Mouse (Mus musculus): ENCODE measurements around the gene Ovol1.

Ovol1 gene

GRCm38 (mm10) chr19:5560457-5561041 lies at the start of gene Ovol1:
Ovol1 (minus strand) TSS chr19:5560646.
- no peak for DNase-seq

- DNase-seq, result peak; percentile 94
Measured at GRCm38 (mm10) chr19:5609547-5610404, 49.3 kb upstream of the Ovol1 start, which contains the start of gene Kat5. Kat5 (minus strand) TSS chr19:5610237.

- no peak for DNase-seq
Measured at GRCm38 (mm10) chr19:5609171-5609546, 48.7 kb upstream of the Ovol1 start.

DNA sequence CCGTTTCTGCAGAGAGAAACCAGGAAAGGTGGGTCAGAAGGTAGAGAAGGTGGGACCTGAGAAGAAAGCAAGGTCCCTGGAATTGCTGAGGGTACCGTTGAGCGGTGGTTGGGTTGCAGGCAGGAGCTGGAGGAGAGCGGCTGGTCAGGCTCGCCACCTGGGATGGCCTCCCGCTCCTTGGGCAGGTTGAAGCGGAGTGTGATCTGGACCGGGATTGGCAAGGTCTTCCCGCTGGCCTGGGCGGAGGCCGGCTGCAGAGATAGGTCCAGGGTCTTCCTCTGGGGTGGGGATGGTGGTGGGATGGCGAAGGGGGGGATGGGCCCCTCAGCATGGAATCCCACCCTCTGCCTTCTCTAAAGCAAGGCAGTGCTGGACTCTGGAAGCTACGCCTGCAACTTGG lies 48.3 kb upstream of the Ovol1 start:
- peak; percentile 12 for DNase-seq

DNA sequence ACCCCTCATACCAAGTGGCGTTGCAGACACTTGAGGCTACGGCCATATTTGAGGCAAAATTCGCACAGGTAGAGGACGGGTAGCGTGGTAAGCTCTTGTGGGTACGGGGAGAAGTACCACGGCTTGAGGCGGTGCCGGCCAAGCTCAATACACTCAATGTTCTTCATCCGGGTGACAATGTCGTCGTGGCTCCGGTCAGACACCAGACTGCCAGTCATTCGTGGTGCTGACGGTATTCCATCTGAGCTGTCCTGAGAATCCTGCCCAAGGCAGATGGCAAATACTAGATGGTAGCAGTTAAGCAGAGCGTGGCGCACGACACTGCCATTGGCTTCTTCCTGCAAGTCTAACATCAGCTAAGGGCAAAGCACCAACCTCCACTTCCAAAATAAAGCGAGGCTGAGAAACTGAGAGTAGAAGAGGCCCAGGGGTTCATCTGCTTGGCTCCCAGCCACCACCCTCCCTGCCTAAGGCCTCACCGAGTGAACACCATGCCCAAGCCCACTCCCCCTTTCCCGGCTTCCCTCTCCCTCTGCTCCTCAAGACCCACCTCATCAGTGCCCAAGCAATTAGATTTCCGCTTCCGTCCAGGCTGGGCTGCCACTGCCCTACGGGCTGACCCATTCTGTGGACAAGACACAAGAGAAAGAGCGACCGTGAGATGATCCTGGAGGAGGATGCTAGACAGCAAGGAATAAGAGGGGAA lies 47.4 kb upstream of the Ovol1 start:
- no peak for DNase-seq

- DNase-seq, result no peak
Measured at GRCm38 (mm10) chr19:5606196-5606595, 45.8 kb upstream of the Ovol1 start.

GRCm38 (mm10) chr19:5605126-5605525 lies 44.7 kb upstream of the Ovol1 start:
- no peak for DNase-seq

DNA sequence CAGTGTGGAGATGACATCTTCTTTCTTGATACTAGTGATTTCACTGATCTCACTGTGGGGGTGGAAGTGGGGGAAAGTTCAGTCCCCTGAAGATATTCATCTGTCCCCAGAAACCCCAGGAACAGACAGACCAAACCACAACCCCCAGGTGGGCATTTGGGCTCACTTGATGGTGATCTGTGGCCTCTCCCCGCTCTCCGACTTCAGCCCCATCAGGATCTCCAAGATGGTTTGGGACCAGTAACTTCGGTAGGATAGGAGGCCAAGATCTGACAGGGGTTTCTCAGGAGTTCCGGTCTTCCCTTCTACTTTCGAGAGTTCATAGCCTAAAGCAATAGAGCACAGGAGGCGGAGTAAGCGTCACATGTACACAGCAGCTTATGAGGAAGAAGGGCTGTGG lies 43.2 kb upstream of the Ovol1 start:
- no peak for DNase-seq

DNA sequence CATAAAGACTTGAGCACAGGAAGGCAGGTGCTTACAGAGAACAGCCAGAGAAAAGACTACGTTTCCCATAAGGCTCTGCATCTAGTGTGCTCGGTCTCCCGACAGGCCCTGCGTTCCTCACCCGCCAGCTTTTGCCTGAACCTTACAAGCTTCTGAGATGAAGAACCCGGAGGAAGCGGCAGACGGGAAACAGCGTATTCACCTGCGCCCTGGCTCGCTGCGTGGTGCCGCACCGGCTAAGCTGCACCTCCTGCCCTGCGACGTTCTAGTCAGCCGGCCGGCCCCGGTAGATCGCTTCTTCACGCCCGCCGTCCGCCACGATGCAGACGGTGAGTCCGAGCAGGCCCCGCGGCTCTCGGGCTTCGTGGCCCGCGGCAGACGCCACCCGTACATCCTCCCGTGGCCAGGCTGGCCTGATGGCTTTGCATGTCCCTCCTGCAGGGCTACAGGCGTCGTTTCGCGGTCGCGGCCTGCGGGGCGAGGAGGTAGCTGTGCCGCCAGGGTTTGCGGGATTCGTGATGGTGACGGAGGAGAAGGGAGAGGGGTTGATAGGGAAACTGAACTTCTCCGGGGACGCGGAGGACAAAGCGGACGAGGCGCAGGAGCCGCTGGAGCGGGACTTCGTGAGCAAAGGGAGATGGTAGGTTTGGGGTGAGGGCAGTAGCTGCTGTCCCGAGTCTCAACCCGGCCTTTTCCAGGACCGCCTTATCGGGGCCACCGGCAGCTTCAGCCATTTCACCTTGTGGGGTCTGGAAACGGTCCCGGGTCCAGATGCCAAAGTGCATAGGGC lies 41.5 kb upstream of the Ovol1 start, which contains the start of gene Rnaseh2c:
TSS of gene Rnaseh2c (plus strand) at position 122 of the 790 bp plus-strand sequence.
- DNase-seq, result peak; percentile 87

GRCm38 (mm10) chr19:5599224-5599623 lies 38.8 kb upstream of the Ovol1 start:
- DNase-seq, result no peak

DNA sequence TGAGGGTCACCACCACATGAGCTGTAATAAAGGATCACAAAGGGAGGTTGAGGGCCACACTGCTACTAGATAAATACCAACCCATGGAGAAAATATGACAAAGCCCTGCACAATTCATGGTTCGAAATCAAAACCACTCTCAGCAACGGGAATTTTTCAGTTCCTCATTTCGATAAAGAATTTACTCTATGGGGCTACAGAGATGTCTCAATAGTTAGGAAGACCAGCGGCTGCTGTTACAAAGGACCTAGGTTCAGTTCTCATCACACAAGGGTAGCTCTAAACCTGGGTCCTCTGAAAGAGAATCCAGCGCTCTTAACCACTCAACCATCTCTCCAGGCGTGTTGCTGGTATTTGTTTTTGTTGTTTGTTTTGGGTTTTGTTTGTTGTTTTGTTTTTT lies 31.4 kb upstream of the Ovol1 start:
- DNase-seq, result no peak

DNA sequence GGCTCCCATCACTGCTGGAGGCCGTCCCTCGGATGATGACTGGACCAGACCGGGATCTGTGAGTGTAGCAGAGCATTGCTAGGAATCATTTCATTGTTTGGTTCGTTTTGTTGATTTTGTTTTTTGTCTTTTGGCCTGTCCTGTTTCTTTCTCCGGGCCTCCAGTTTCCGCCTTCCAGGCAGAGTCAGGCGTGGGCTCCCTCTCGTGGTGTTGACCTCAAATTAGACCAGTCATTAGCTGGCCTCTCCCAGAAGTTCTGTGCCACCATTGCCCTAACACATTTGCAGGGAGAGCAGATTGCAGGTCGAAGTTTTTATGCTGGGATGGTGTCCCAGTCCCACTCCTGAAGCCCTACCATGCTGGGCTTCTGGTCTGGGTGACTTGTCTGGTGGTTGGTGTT lies 28.7 kb upstream of the Ovol1 start:
- DNase-seq, result no peak

GRCm38 (mm10) chr19:5581995-5582394 lies 21.5 kb upstream of the Ovol1 start:
- DNase-seq, result no peak

DNA sequence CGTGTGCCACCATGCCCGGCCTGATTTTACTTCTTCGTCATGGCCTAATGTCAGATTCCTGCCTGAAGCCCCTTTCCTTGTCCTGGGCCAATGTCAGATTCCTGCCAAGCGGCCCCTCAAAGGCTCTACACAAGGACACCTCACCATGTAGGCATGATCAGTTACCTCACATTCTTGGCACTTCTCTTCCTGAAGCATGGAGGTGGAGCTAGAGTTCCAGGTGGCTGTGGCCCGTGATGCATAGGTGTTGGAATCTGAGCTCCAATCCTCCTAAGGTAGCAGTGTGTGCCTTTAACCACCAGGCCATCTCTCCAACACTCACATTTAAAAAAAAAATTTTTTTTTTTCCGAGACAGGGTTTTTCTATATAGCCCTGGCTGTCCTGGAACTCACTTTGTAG lies 20.3 kb upstream of the Ovol1 start:
- DNase-seq, result no peak

- DNase-seq, result no peak
Measured at GRCm38 (mm10) chr19:5579971-5580370, 19.5 kb upstream of the Ovol1 start.

DNA sequence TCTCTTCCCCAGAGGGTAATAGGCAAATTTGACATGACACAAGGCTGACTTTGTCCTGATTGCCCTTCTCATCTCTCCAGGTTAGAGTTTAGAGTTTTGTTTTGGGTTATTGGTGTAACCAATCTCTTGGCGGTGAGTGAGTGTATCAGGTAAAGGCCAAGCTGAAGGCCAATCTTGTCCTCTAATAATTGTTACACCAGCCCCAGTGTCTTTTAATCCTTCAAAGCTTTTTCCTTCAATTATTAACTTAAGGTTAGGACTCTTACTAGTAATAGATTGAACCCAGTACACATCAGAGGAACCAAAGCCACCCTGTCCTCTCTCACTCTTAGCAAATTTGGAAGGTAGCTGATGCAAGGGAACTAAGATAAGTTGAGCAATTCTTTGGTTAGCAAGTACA lies 14.9 kb upstream of the Ovol1 start:
- no peak for DNase-seq

- DNase-seq, result no peak
Measured at GRCm38 (mm10) chr19:5572331-5573125, 12.1 kb upstream of the Ovol1 start.

DNA sequence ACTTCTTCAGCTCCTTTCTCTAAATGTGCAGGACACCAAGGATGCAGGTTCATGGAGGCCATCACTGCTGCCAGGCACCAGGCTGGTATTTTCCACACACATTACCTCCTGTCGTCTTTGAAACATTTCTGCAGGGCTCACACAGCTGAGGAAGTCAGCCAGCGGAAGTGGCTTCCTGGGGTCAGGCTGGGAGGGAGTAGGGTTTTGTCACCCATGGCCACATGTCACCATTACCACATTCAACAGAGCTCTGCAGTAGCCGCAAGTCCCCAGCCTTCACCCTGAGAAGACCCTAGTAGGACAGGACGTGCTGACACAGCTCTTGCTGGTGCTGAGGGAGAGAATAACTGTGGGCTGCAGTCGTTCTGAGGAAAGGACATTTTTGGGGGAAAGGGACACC lies 11.4 kb upstream of the Ovol1 start:
- DNase-seq, result peak; percentile 52

DNA sequence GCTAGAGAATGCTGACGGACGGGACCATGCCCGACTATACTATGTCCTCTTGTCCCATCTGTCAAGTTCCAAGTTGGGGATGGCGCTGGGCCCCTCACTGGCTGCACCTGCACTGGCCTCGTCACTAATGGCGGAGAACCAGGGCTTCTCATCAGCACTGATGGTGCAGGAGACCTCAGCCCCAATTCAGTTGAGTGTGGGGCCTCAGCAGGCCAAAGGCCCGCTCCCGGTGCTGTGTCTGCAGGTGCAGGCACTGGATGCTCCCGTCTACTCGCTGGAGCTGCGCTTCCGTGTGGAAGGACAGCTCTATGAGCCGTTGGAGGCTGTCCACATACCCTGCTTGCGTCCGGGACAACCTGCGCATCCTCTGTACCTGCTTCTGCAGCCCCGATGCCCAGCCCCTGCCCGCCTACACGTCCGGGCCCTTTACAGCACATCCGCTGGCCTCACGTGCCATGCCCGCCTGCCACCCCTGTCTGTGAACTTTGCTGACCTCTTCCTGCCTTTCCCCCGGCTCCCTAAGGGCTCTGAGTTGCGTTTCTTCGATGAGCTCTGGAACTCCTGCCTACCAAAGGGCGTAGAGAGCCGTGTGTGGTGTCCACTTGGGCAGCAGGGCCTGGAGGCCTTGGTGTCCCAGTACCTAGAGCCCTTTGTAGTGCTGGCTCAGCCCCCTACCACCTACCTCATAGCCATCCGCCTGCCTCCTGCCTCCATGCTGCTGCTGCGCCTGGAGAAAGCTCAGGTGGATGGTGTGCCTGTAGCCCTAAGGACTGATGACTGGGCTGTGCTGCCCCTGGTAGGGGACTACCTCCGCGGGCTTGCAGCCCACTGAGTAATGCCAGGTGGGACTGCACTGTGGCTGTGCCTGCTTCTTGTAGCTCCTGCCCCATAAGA lies 10.2 kb upstream of the Ovol1 start:
- no peak for DNase-seq

DNA sequence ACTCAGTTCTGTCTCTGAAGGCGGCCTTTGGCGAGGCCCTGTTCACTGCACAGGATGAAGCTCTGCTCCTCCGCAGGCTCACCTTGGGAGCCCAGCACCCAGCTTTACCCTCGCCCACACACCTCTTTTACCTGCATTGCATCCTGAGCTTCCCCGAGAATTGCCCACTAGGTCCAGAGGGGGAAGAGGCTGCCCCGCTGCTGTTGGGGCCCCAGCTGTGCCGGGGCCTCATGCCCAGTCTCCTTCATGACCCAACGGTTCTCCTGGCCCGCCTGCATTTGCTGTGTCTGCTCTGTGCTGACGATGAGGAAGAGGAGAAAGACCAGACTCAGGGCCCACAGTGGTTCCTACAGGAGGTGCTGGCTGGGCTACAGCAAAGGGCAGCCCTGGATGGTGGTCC lies 9.1 kb upstream of the Ovol1 start:
- no peak for DNase-seq
